Mouse (Mus musculus) T-helper 2 cell (primary cell): ENCODE measurements around the gene Ep400.

ENCODE experiments used
- in situ Hi-C: fragments of 300-600 bp; cut with MboI, MseI; formaldehyde crosslinking; loops from one replicate; pipeline ENCODE4 v1.15.1; 2025; ENCODE audit warnings: high pct_unique_total_duplicates

Gene Ep400

GRCm38 (mm10) chr5:110665486-110666121 is 104.9 kb downstream of the Ep400 start:
- in situ Hi-C loops: no loop called here

- in situ Hi-C loops: no loop called here
Measured at GRCm38 (mm10) chr5:110664750-110665269, 105.7 kb downstream of the Ep400 start.

- in situ Hi-C loops: no loop called here
Measured at GRCm38 (mm10) chr5:110664041-110664440, 106.5 kb downstream of the Ep400 start.

GRCm38 (mm10) chr5:110659682-110660081 is 110.8 kb downstream of the Ep400 start:
- in situ Hi-C loops: no loop called here

- in situ Hi-C loops: no loop called here
Measured at GRCm38 (mm10) chr5:110653686-110654085, 116.8 kb downstream of the Ep400 start.

- in situ Hi-C loops: no loop called here
Measured at GRCm38 (mm10) chr5:110652719-110653648, 117.5 kb downstream of the Ep400 start, which contains the start of the genes Noc4l and Ddx51. TSS of gene Noc4l (minus strand) at chr5:110653417. TSS of gene Ddx51 (plus strand) at chr5:110653451.

GRCm38 (mm10) chr5:110646377-110646776 is 124.1 kb downstream of the Ep400 start:
- in situ Hi-C loops: no loop called here

GRCm38 (mm10) chr5:110639459-110639858 is 131.1 kb downstream of the Ep400 start:
- in situ Hi-C loops: no loop called here

GRCm38 (mm10) chr5:110638306-110639074 is 132.0 kb downstream of the Ep400 start:
- in situ Hi-C loops: no loop called here

- in situ Hi-C loops: no loop called here
Measured at GRCm38 (mm10) chr5:110635951-110636707, 134.4 kb downstream of the Ep400 start.

GRCm38 (mm10) chr5:110629525-110630120 is 140.9 kb downstream of the Ep400 start:
- in situ Hi-C loops: no loop called here

GRCm38 (mm10) chr5:110628156-110628555 is 142.4 kb downstream of the Ep400 start:
- in situ Hi-C loops: no loop called here

- in situ Hi-C loops: no loop called here
Measured at GRCm38 (mm10) chr5:110627351-110627750, 143.2 kb downstream of the Ep400 start.

- in situ Hi-C loops: loop anchor here (5.0 kb wide), 1 partner anchor 122 kb away; no protein-coding TSS in a partner anchor
Measured at GRCm38 (mm10) chr5:110624319-110624718, 146.2 kb downstream of the Ep400 start.

- in situ Hi-C loops: loop anchor here (5.0 kb wide), 1 partner anchor 42 kb away; no protein-coding TSS in a partner anchor
Measured at GRCm38 (mm10) chr5:110619226-110619625, 151.3 kb downstream of the Ep400 start.
